Mouse (Mus musculus): ENCODE results near the gene Akap13. TPM values are rescaled to one million over a fixed set of nuclear protein-coding genes. Genes with fewer than 3 reads are reported as not detected.

The Akap13 gene
- polyA plus RNA-seq, 1 experiment from 2014 or later, result 17.1 TPM

DNA sequence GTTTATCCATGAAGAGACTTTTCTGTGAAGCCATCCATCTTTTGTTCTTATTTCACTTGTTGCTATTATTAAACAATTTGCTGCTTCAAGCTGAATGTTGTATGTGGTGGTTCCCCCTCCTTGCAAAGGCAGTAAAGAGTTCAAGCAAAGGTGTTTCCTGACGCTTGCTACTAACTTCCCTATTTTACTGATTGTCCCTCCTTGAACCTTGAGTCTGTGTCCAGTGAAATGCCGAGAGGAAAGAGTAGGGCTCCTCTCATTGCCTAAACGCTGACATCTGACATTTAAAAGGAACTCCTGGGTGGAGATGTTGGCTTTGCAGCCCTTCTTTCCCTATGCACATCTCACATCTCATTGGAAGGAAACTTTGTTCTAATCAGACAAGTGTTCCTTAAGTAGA lies 183.4 kb downstream of the Akap13 start:
- no peaks in the 10 kb centered on the region for H3K36me3 ChIP-seq
- no peaks in the 10 kb centered on the region for H3K27me3 ChIP-seq
- H3K4me3 ChIP-seq (replicated peaks), result no peak overlapping the region
- no peak overlapping the region for H3K4me2 ChIP-seq (replicated peaks)
- 68% methylated on average over 3 of the region's 3 CpGs for WGBS
- H3K9ac ChIP-seq (replicated peaks), result no peak overlapping the region
- H3K4me1 ChIP-seq (replicated peaks), result peaks cover 16% of the 10 kb centered on the region
- H3K9me3 ChIP-seq, result no peaks in the 10 kb centered on the region
- ATAC-seq, result no peak
- no peak overlapping the region for H3K27ac ChIP-seq

DNA sequence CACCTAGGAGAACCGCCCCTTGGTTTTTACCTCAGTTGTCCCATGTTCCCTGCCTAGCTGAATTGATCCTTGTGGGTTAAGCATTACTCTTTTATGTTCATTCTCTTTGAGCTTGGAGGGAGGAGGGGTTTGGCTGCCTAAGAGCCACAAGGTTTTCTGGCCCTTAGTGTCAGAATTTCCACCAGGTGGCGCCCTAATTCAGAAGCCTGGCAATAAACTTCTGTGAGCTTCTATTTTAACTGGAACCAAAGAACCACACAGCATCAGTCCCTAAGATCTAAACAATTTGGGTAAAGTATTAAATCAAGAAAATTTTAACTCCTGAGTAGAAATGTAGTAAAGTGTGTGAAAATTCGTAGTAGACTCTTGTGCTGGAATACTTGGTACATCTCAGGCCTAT lies 184.2 kb downstream of the Akap13 start:
- no peaks in the 10 kb centered on the region for H3K9me3 ChIP-seq
- 20% methylated on average over 3 of the region's 3 CpGs for WGBS
- ATAC-seq, result no peak
- H3K36me3 ChIP-seq, result no peaks in the 10 kb centered on the region
- H3K9ac ChIP-seq (replicated peaks), result no peak overlapping the region
- no peak overlapping the region for H3K27ac ChIP-seq
- no peak overlapping the region for H3K4me3 ChIP-seq (replicated peaks)
- H3K4me1 ChIP-seq (replicated peaks), result peaks cover 16% of the 10 kb centered on the region
- H3K4me2 ChIP-seq (replicated peaks), result no peak overlapping the region
- no peaks in the 10 kb centered on the region for H3K27me3 ChIP-seq

DNA sequence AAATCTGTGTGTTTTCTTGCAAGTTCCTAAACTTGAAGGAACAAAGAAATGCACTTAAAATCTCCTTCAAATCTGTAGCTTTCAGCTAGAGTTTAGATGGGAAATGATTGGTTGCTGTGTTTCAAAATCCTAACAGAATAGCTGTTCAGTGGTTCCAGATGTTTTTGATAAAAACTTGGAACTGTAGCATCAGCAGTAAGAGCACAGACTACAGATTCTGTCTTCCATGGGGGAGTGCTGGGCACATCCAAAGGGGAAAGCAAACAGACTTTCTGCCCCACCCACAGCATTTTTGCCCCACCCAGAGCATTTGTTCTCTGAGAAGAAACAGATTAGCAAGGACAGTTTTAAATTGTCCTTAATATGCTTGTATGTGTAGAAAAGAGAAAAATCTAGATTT lies 184.7 kb downstream of the Akap13 start:
- peaks cover 16% of the 10 kb centered on the region for H3K4me1 ChIP-seq (replicated peaks)
- ATAC-seq, result no peak
- H3K27ac ChIP-seq, result no peak overlapping the region
- H3K4me2 ChIP-seq (replicated peaks), result no peak overlapping the region
- no peaks in the 10 kb centered on the region for H3K27me3 ChIP-seq
- no peak overlapping the region for H3K4me3 ChIP-seq (replicated peaks)
- H3K36me3 ChIP-seq, result no peaks in the 10 kb centered on the region
- no peaks in the 10 kb centered on the region for H3K9me3 ChIP-seq
- H3K9ac ChIP-seq (replicated peaks), result no peak overlapping the region

DNA sequence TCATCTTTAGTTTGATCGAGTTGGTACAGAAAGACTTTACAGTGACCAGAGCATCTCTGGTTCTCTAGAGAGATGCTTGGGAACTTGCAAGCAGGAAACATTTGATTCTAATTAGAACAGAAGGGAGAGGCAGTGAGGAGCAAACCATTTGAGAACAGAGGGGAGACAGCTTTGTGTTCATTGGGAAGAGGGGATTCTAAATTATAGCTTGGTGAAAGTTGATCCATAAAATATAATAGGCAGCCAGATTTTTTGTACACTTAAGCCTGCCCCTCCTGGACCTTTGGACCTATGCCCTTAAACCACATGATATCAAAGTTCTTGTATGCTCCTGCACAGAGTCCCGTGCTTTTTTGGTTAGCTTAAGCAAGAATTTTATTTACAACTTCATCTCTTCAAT lies 185.3 kb downstream of the Akap13 start:
- H3K36me3 ChIP-seq, result no peaks in the 10 kb centered on the region
- 81% methylated on average over 2 of the region's 2 CpGs for WGBS
- peaks cover 16% of the 10 kb centered on the region for H3K4me1 ChIP-seq (replicated peaks)
- H3K4me2 ChIP-seq (replicated peaks), result no peak overlapping the region
- H3K4me3 ChIP-seq (replicated peaks), result no peak overlapping the region
- no peak overlapping the region for H3K27ac ChIP-seq
- ATAC-seq, result no peak
- no peaks in the 10 kb centered on the region for H3K9me3 ChIP-seq
- H3K9ac ChIP-seq (replicated peaks), result no peak overlapping the region
- H3K27me3 ChIP-seq, result no peaks in the 10 kb centered on the region

DNA sequence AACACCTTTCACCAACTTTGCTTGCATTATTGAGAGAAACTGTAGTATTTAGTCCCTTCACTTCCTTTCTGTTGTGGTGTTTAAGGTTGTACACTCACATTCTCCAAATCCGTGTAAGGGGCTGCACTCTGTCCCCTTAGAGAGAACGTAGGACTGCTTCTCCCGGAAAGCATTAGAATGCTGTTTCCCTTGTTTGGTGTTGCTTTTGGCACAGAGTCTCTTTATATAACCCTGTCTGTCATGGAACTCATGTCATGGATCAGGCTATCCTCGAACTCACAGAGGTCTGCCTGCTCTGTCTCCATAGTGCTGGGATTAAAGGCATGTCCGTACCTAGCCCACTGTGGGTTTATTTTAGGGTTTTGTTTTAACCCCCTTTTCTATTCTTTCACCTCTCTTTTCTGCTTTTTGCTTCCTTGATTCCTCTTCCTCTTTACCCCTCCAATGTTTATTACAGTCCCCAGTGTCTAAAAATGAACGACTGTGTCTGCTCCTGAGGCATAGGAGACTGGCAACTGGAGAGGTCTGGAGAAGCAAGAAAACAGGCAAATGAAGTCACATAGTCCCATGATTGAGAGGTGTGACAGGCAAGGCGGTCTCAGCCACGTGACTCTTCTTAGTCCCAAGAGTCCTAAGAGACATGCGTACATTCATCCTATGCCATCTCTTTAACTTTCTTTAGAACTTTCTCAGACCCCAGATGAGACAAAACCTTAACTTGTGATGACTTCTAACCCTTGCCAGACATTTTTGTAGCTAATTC lies 186.3 kb downstream of the Akap13 start:
- H3K9ac ChIP-seq (replicated peaks), result no peak overlapping the region
- H3K4me3 ChIP-seq (replicated peaks), result peak overlapping the region; percentile 37; the same call in 1 of the 2 replicates
- WGBS, result 49% methylated on average over 9 of the region's 9 CpGs
- H3K27ac ChIP-seq, result peak overlapping the region; percentile 70; the same call in 1 of the 2 replicates
- peaks cover 16% of the 10 kb centered on the region for H3K4me1 ChIP-seq (replicated peaks)
- ATAC-seq, result peak; percentile 2; the same call in 1 of the 2 replicates
- H3K27me3 ChIP-seq, result no peaks in the 10 kb centered on the region
- no peaks in the 10 kb centered on the region for H3K9me3 ChIP-seq
- H3K36me3 ChIP-seq, result no peaks in the 10 kb centered on the region
- H3K4me2 ChIP-seq (replicated peaks), result peak overlapping the region; percentile 58

DNA sequence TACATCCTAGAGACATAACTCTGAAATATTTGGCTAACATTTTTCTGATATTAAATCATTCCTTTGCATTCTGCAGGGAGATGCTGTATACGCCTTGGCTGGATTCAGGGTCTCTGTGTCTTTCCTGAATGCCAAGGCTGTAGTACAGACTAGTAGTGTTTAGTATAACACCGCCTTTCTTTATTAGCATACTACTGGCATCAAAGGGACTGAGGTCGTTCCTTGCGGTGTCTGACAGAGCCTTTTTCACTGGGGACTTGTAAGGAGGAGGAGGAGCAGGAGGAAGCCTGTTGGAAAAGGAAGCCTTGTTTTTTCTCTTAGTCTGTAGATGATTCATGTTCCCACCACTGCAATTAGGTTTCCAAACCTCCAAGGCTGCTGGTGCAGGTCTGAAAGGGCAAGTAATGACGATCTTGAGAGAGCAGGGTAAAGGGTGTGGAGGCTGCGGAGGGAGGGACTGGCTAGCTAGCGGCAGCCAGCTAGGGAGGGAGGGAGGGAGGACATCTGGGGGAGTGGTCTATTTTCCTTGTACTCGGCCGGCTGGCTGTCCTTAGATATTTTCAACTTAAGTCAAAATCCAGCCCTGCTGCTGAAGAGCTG lies 186.9 kb downstream of the Akap13 start:
- peak; percentile 94 for ATAC-seq
- 4% methylated on average over 8 of the region's 9 CpGs for WGBS
- H3K4me2 ChIP-seq (replicated peaks), result peak overlapping the region; percentile 58
- peak overlapping the region; percentile 70 for H3K27ac ChIP-seq
- peak overlapping the region; percentile 37 for H3K4me3 ChIP-seq (replicated peaks)
- no peaks in the 10 kb centered on the region for H3K9me3 ChIP-seq
- H3K27me3 ChIP-seq, result no peaks in the 10 kb centered on the region
- H3K4me1 ChIP-seq (replicated peaks), result peaks cover 16% of the 10 kb centered on the region
- no peaks in the 10 kb centered on the region for H3K36me3 ChIP-seq
- peak overlapping the region; percentile 51; the same call in 1 of the 2 replicates for H3K9ac ChIP-seq (replicated peaks)

DNA sequence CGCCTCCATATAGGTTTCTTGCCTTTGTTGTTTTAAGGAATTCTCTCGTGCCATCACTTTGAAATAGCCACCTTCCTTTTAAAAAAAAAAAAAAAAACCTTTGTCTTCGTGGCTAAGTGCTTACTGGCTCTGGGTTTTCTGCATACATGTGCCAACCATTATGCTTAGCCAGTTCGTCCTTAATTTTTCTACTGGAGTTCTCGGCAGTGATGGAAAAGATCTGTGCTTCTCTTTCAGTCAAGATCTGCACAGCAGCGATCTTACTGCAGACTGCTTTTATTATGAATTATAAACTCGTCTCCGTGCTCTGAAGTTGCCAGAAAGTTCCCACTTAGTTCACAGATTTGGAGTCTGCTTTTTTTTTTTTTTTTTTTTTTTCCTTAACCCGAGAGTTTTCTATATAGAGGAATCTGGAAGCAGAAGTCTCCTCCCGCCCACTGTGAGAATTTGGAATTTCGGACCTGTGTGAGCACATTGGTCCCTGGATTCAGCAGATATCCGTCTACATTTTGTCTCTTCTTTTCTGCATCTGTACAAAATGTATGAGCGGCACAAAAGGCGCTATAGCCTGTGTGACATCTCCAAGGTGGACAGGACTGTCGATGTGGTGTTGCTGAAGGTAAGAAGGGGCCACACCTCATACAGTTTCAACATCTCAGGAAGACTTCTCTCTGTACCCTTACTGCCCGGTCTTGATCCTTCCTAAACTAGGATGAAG lies 187.7 kb downstream of the Akap13 start:
- Histone ChIP-seq H3K27me3 (no peaks in the 10 kb centered on the region), H3K27ac (no peak overlapping the region), H3K4me3 (replicated peaks) (peak overlapping the region; percentile 37), H3K4me2 (replicated peaks) (peak overlapping the region; percentile 58), H3K9ac (replicated peaks) (peak overlapping the region; percentile 51; the same call in 1 of the 2 replicates), H3K4me1 (replicated peaks) (peaks cover 16% of the 10 kb centered on the region), H3K9me3 (no peaks in the 10 kb centered on the region), H3K36me3 (no peaks in the 10 kb centered on the region)
- peak; percentile 43; the same call in 1 of the 2 replicates for ATAC-seq
- 56% methylated on average over 15 of the region's 16 CpGs for WGBS

DNA sequence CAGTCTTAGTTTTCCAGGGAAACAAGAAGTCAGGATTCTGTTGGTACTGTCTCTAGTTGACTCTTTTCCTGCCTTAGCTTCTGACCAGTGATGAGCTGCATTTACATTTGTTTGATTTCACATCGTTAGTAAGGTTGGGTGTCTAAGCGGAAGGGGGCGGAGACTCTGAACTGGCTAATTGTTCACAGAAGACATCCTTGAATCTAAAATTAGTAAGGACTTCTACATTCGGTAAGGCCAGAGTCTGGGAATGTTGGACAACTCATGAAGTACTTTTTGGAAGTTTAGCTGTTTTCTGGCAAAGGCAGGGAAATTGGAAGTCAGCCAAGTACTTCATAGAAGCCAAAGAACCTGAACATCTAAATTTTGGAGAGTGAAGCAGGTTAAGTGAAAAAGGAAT lies 188.7 kb downstream of the Akap13 start:
- no peak for ATAC-seq
- no peak overlapping the region for H3K4me2 ChIP-seq (replicated peaks)
- H3K4me3 ChIP-seq (replicated peaks), result no peak overlapping the region

DNA sequence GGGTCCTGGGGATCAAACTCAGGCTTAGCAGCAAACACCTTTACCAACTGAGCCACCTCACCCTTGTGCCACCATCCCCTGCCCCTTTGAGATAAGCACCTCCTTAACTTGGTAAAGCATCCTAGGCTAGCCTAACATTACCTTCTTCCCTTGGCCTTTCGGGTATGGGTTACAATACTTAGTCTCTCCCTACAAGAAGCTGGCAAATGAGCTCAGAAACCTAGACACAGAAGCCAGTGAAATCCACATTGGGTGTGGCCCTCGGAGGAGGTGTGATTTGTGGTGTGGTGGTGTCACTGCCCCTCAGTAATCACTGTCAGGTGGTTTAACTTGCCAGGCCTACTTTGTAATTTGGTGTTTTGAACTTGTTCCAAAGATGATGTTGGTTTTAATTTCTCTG lies 189.3 kb downstream of the Akap13 start:
- H3K27me3 ChIP-seq, result no peaks in the 10 kb centered on the region
- no peak overlapping the region for H3K27ac ChIP-seq
- H3K9me3 ChIP-seq, result no peaks in the 10 kb centered on the region
- no peak overlapping the region; the same call in 1 of the 2 replicates for H3K4me2 ChIP-seq (replicated peaks)
- 88% methylated on average over 2 of the region's 2 CpGs for WGBS
- no peak overlapping the region for H3K9ac ChIP-seq (replicated peaks)
- no peaks in the 10 kb centered on the region for H3K36me3 ChIP-seq
- no peak overlapping the region for H3K4me3 ChIP-seq (replicated peaks)
- H3K4me1 ChIP-seq (replicated peaks), result peaks cover 16% of the 10 kb centered on the region
- no peak for ATAC-seq

More for the DNA sequence above, 188.7 kb downstream of the Akap13 start:
- H3K36me3 ChIP-seq, result no peaks in the 10 kb centered on the region
- H3K27me3 ChIP-seq, result no peaks in the 10 kb centered on the region
- H3K9ac ChIP-seq (replicated peaks), result no peak overlapping the region
- peaks cover 16% of the 10 kb centered on the region for H3K4me1 ChIP-seq (replicated peaks)
- no peak overlapping the region for H3K27ac ChIP-seq
- H3K9me3 ChIP-seq, result no peaks in the 10 kb centered on the region
- WGBS, result 66% methylated on average over 4 of the region's 4 CpGs

DNA sequence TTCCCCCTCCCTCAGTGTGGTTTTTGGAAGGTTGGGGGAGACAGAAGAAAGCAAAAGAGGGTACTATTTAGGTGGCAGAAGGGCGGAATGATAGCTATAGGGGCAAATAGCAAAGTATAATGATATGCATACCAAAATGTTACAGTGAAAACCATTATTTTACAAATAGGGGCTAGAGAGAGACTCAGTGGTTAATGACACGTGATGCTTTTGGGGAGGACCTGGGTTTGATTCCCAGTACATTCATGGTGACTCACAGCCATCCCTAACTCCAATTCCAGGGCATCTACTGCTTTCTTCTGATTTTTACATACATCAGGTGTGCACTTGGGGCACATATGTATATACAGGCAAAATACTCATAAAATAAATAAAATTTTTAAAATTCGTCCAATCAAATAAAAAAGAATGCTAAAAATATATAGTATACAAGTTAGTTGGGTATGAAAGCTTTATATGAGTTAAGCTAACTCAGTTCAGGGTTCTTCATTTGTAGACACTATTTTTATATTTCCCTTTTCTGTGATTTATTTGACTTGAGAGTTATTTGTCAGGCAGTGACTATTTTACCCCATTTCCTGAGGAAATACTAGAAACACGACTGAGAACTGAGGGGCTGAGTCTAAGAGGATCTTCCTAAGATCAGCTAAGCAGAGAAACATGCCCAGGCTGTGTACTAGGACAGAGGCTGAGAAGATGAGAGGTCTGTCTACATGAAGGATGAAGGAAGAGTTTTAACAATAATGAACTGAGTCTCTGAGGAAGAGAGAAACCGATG lies 190.0 kb downstream of the Akap13 start:
- ATAC-seq, result no peak
- H3K36me3 ChIP-seq, result no peaks in the 10 kb centered on the region
- no peaks in the 10 kb centered on the region for H3K27me3 ChIP-seq
- no peak overlapping the region for H3K27ac ChIP-seq
- H3K4me3 ChIP-seq (replicated peaks), result no peak overlapping the region
- no peaks in the 10 kb centered on the region for H3K9me3 ChIP-seq
- no peak overlapping the region for H3K9ac ChIP-seq (replicated peaks)
- H3K4me1 ChIP-seq (replicated peaks), result peaks cover 16% of the 10 kb centered on the region
- WGBS, result 86% methylated on average over 5 of the region's 5 CpGs
- H3K4me2 ChIP-seq (replicated peaks), result no peak overlapping the region

DNA sequence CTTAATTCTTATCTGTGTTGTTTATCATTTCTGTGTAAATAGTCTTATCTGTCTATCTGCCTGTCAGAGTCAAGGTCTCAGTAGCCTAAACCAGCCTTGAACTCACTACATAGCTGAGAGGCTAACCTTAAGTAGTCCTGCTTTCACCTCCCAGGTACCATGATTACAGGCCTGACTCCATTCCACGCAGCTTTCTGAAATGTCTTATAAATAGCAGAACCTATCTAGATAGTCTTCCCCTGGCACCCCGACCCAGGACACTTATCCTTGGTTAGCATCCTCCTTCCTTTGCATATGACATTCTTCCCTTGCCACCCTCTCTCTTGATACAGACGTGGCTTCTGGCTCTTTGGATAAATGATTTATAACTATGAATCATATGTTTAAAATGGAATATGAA lies 192.7 kb downstream of the Akap13 start:
- H3K4me1 ChIP-seq (replicated peaks), result peaks cover 7% of the 10 kb centered on the region; the same call in 1 of the 2 replicates
- no peaks in the 10 kb centered on the region for H3K36me3 ChIP-seq
- WGBS, result 93% methylated on average over 3 of the region's 3 CpGs
- no peak overlapping the region for H3K4me2 ChIP-seq (replicated peaks)
- no peak overlapping the region for H3K27ac ChIP-seq
- no peaks in the 10 kb centered on the region for H3K27me3 ChIP-seq
- no peak overlapping the region for H3K4me3 ChIP-seq (replicated peaks)
- no peaks in the 10 kb centered on the region for H3K9me3 ChIP-seq
- ATAC-seq, result no peak
- H3K9ac ChIP-seq (replicated peaks), result no peak overlapping the region
